Mouse (Mus musculus): Measurements from ENCODE around the gene Tigd3.

GRCm38 (mm10) chr19:5937095-5937835 lies 43.3 kb upstream of the Tigd3 start:
- TF ChIP-seq POLR2A (IDR thresholded peaks at IDR 0.05; ENCODE audit: insufficient read length, low read depth) (no peak), REST (IDR thresholded peaks at IDR 0.05; ENCODE audit: insufficient read depth, insufficient read length) (no peak)
